Mouse (Mus musculus): Measurements from ENCODE around the gene Barx1. TPM values are rescaled to one million over a fixed set of nuclear protein-coding genes. Genes with fewer than 3 reads are reported as not detected.
A peak's percentile ranks its signal among the peaks of the same experiment; 100 is the strongest.

Gene Barx1
- total RNA-seq, 2 experiments from 2014 or later, result not detected

- intact Hi-C loops (cut with DNase I), result no loop called here
- DNase-seq (ENCODE audit: low spot score in 2 of 2), result no peak
Observed at GRCm38 (mm10) chr13:48691991-48692390, 29.2 kb downstream of the Barx1 start.

DNA sequence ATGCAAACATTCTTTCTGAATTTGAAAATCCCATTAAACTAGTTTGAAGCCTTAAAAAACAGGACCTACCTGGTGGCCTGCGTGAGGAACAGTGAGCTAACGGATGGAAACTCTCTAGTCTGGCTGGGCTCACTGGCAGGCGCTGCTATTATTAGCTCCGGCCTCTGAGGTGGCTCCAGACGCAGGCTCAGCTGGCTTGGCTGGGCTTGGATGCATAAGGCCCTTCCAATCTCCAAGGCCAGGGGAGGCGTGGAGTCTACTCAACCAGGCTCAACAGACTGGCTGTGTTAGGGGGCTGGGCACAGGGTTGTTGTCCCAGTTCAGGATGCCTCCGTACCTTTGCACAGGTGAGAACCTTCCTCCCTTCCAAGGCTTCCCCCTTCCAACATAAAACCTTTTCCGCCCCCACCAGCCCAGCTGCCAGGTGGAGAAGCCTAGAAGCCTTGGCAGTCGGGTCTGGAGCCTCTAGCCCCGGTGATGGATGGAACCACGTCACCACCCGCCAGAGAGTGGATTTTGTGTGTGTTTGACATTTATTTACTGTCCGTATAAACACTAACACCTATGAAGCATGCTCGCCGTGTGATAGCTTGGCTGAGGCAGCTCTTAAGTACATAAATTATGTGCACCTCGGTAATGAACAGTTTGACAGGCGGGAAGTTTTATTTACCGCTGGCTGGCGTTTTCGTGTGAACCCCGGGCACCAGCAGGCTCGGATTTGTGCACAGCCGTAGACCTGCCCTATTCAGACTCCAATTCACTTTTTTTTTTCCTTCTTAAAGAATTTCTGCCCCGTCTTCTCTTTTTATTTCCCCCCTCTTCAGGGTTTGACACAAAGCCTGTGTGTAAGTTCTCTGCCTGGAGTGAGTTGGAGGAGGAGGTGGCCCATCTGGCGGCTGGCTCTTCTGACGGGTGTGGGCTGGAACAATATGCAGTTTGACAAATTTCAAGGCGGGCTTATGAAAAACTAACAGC lies 31.6 kb downstream of the Barx1 start:
- intact Hi-C loops (cut with DNase I), result no loop called here

GRCm38 (mm10) chr13:48706385-48706951 lies 43.7 kb downstream of the Barx1 start:
- DNase-seq (ENCODE audit: low spot score in 2 of 2), result no peak
- intact Hi-C loops (cut with DNase I), result no loop called here

More for the DNA sequence above, 31.6 kb downstream of the Barx1 start:
- peak; percentile 54 to 57 for DNase-seq (ENCODE audit: low spot score in 2 of 2)

GRCm38 (mm10) chr13:48712675-48713074 lies 49.9 kb downstream of the Barx1 start:
- intact Hi-C loops (cut with DNase I), result no loop called here
- DNase-seq (ENCODE audit: low spot score in 2 of 2), result no peak

DNA sequence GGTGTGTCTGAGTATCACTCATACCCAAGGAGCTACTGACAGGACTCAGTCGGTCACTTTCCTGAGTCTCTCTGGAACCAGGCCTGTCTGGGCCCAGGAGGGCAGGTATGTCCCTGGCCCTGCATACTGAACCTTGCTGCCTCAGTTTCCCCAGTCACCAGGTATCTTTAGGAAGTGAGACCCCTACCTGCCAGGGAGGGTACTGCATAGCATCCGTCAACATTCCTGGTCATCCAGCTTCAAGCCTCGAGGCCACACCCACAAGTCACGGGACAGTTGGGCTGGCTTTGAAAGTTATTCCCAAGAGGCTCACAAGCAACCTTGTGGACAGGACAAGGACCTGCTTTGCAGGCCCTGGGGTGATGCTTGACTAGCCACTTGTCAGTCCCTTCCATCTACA lies 53.3 kb downstream of the Barx1 start:
- intact Hi-C loops (cut with DNase I), result no loop called here

More for the DNA sequence above, 53.3 kb downstream of the Barx1 start:
- no peak for DNase-seq (ENCODE audit: low spot score in 2 of 2)

Other genes with a start within 250 kb of the Barx1 start
- 10 to 100 TPM; 19.8 to 20.5 TPM for gene Zfp169, start 149.5 kb upstream of the Barx1 start, total RNA-seq (2021)
- gene A830005F24Rik, start 149.4 kb upstream of the Barx1 start, total RNA-seq (2021), result 1 to 10 TPM; 1.3 to 1.8 TPM
- gene Ptpdc1, start 37.3 kb upstream of the Barx1 start, total RNA-seq (2021), result 10 to 100 TPM; 22.7 to 25.5 TPM
- gene Phf2, start 208.1 kb downstream of the Barx1 start, total RNA-seq (2021), result 10 to 100 TPM; 28.1 to 28.6 TPM

Measured in left cerebral cortex, postnatal 14 days (tissue).